Mouse (Mus musculus) embryonic facial prominence, embryonic 13.5 days (tissue): Measurements from ENCODE around the gene Vax1. TPM values are rescaled to one million over a fixed set of nuclear protein-coding genes. Genes with fewer than 3 reads are reported as not detected.

Source experiments
- ATAC-seq: fragments of 200-750 bp; cut with Nextera tagmentation; 2 replicates; pipeline ENCODE4 v1.8.0; 2017; ENCODE audit warnings: low read depth; ENCODE audit not compliant: insufficient number of reproducible peaks, insufficient read depth, low FRiP score, low TSS enrichment
- H3K27ac ChIP-seq: fragments of 300-500 bp; sonication (generic); 2 replicates; pipeline ENCODE4 v1.5.1; 2015; ENCODE audit warnings: moderate library complexity, mild to moderate bottlenecking, inconsistent platforms
- H3K27me3 ChIP-seq: fragments of 300-500 bp; sonication (generic); 2 replicates; pipeline ENCODE4 v1.6.1; 2015; ENCODE audit warnings: mild to moderate bottlenecking, inconsistent platforms
- H3K36me3 ChIP-seq: fragments of 300-500 bp; sonication (generic); 2 replicates; pipeline ENCODE4 v1.6.1; 2015; ENCODE audit warnings: mild to moderate bottlenecking, inconsistent platforms
- H3K4me1 ChIP-seq: fragments of 300-500 bp; sonication (generic); 2 replicates; pipeline ENCODE4 v1.6.1; 2015; ENCODE audit warnings: inconsistent platforms
- H3K4me2 ChIP-seq: fragments of 300-500 bp; sonication (generic); 2 replicates; pipeline ENCODE4 v1.6.1; 2015; ENCODE audit warnings: moderate library complexity, mild to moderate bottlenecking, inconsistent platforms
- H3K4me3 ChIP-seq: fragments of 300-500 bp; sonication (generic); 2 replicates; pipeline ENCODE4 v1.5.1; 2015; ENCODE audit warnings: mild to moderate bottlenecking, inconsistent platforms
- H3K9ac ChIP-seq: fragments of 300-500 bp; sonication (generic); 2 replicates; pipeline ENCODE4 v1.6.1; 2015; ENCODE audit warnings: mild to moderate bottlenecking, inconsistent platforms
- H3K9me3 ChIP-seq: fragments of 300-500 bp; sonication (generic); 2 replicates; pipeline ENCODE4 v1.6.1; 2016; ENCODE audit warnings: inconsistent platforms
- WGBS: fragments of 180-500 bp; shearing (Covaris S2); methylation state at CpG from one replicate; pipeline ENCODE4 v1.1.7; 2015; ENCODE audit warnings: mixed read lengths; 5-methylcytosine and 5-hydroxymethylcytosine counted together
- polyA plus RNA-seq: library from polyadenylated mRNA; unstranded; fragments of >200 nt; fragmentation: Nextera tagmentation; extraction: Ambion mirVana; gene quantifications from 2 replicates; pipeline ENCODE4 v1.2.1, GENCODE M21; 2015

Vax1 gene
- polyA plus RNA-seq, 1 experiment from 2014 or later = not detected

DNA sequence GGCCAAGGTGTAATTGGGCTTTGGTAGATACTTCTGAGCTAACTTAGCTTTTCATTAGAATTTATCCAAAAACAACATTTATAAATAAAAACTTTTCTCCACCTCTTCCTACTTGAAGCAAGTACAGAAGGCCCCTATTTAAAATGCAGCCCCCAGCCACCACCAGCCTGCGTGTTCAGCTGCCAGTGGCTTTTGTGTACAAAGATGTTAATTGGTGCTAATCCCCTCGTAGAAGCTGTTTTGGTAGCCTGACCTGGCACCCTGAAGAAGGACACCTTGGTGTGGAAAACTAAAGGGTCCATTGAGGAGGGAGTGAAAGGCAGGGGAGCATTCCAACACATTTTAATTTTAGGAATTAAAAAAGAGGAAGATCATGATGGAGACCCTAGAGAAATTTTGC is 34.9 kb downstream of the Vax1 start:
- WGBS = 30% methylated on average over 2 of the region's 2 CpGs
- H3K4me2 ChIP-seq = no peak overlapping the region
- H3K9me3 ChIP-seq = no peaks in the 10 kb centered on the region
- H3K36me3 ChIP-seq = no peaks in the 10 kb centered on the region
- H3K4me1 ChIP-seq = no peaks in the 10 kb centered on the region
- no peak for ATAC-seq
- H3K4me3 ChIP-seq = no peak overlapping the region
- no peak overlapping the region for H3K27ac ChIP-seq
- peaks cover 11% of the 10 kb centered on the region for H3K27me3 ChIP-seq
- no peak overlapping the region for H3K9ac ChIP-seq

DNA sequence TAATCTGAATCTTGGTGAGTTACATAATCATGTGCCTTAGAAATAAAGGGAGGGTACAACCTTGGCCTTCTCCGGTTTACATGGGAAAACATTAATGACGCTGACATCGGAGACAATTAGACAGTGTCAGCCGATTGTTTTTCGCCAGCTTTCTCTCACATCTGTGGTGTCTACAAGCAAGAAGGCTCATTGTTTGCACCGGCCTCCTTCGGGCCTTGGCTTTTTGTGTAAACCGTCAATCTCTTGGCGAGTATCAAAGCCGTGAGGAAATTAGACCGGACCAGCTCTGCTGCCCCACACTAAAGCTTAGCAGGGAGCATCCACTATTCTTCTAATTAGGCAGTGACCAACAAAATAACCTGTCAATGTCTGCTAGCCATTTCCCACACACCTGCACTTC is 36.7 kb downstream of the Vax1 start:
- H3K4me3 ChIP-seq = no peak overlapping the region
- 28% methylated on average over 11 of the region's 11 CpGs for WGBS
- H3K9me3 ChIP-seq = no peaks in the 10 kb centered on the region
- H3K27ac ChIP-seq = no peak overlapping the region
- H3K36me3 ChIP-seq = no peaks in the 10 kb centered on the region
- H3K4me2 ChIP-seq = no peak overlapping the region
- ATAC-seq = no peak
- no peaks in the 10 kb centered on the region for H3K4me1 ChIP-seq
- peaks cover 13% of the 10 kb centered on the region for H3K27me3 ChIP-seq
- no peak overlapping the region for H3K9ac ChIP-seq

DNA sequence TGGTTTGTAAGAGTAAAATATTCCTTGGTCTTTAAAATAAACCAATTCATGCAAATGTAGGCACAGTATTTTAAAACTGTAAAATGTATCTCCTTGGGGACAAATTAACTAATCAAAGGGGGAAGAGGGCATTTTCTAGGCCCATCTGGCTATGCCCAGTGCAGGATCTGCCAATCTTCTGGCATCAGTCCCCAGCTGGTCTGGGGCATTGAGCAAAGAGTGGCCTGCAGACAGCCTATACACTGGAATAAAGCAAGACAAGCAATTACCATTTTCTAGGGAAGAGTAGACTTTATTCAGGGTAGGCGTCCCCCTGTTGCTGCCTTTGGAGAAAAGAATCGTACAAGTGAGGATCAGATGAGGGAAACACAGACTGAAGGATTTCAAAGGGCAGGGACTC is 40.2 kb downstream of the Vax1 start:
- Histone ChIP-seq H3K4me3 (no peak overlapping the region), H3K36me3 (no peaks in the 10 kb centered on the region), H3K4me2 (no peak overlapping the region), H3K27me3 (peaks cover 13% of the 10 kb centered on the region), H3K9me3 (no peaks in the 10 kb centered on the region), H3K4me1 (no peaks in the 10 kb centered on the region), H3K27ac (no peak overlapping the region), H3K9ac (no peak overlapping the region)
- no peak for ATAC-seq
- 73% methylated on average over 2 of the region's 2 CpGs for WGBS

DNA sequence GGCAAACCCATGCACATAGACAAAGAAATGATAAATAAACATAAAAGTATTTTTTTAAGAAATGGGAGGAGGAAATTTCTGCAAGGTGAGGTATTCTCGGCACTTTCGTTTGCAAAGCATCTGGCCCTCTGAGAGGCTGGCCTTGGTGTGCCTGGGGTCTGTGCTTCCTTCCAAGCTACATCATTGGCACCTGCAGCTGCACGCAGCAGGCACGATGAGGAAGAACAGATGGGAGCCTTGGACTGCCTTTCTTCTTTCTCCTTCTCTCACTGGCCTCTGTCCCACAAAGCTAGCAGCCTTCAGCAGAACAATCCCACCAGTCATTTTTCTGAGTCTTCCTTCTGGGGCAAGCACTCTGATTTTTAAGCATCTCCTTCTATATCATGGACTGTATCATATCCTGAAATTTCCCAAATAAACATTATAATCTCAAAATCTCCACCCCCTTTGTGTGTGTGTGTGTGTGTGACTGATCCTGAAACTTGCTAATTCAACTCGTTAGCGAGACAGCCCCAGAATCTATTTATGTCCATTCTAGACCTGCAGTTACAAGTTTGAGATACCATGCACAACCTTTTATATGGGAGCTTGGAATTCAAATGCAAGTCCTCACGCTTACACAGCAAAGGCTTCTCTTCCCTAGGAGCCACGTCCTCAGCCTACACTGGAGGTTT is 41.2 kb downstream of the Vax1 start:
- no peaks in the 10 kb centered on the region for H3K9me3 ChIP-seq
- no peak overlapping the region for H3K4me3 ChIP-seq
- no peaks in the 10 kb centered on the region for H3K36me3 ChIP-seq
- peaks cover 13% of the 10 kb centered on the region for H3K27me3 ChIP-seq
- H3K27ac ChIP-seq = no peak overlapping the region
- ATAC-seq = no peak
- no peak overlapping the region for H3K9ac ChIP-seq
- H3K4me2 ChIP-seq = no peak overlapping the region
- 78% methylated on average over 8 of the region's 8 CpGs for WGBS
- H3K4me1 ChIP-seq = no peaks in the 10 kb centered on the region

DNA sequence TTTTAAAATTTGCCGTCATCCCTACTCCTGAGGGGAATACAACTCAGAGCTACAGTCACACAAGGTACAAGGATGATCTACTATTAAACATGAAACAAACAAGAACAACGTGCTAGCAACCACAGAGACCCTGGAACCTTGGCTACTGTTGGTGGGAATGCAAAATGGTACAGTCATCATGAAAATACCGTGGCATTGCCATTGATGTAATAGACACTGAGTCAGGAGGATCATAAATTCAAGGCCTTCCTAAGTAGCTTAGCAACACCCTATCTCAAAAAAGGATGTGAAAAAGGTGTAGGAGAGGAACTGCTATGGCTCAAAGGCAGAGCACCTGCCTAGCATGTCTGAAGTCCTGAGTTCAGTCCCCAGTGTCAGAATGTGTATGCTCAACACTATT is 42.4 kb downstream of the Vax1 start:
- WGBS = 86% methylated on average over 3 of the region's 3 CpGs
- Histone ChIP-seq H3K4me1 (no peaks in the 10 kb centered on the region), H3K4me2 (no peak overlapping the region), H3K9me3 (no peaks in the 10 kb centered on the region), H3K27me3 (peaks cover 8% of the 10 kb centered on the region), H3K4me3 (no peak overlapping the region), H3K36me3 (no peaks in the 10 kb centered on the region), H3K9ac (no peak overlapping the region), H3K27ac (no peak overlapping the region)
- ATAC-seq = no peak

Other genes starting within 250 kb of the Vax1 start
- 0.24 and 0.26 TPM in 2 replicates for gene Eno4, start 226.6 kb downstream of the Vax1 start, polyA plus RNA-seq
- 3.8 and 4.7 TPM in 2 replicates for gene Hspa12a, start 226.4 kb downstream of the Vax1 start, polyA plus RNA-seq
- 3.0 and 3.9 TPM in 2 replicates for gene Shtn1, start 94.0 kb downstream of the Vax1 start, polyA plus RNA-seq
- not detected in 2 replicates for gene Kcnk18, start 49.2 kb upstream of the Vax1 start, polyA plus RNA-seq
- 9.0 and 10.1 TPM in 2 replicates for gene Slc18a2, start 90.8 kb upstream of the Vax1 start, polyA plus RNA-seq
- gene Rps12-ps3, start 152.2 kb upstream of the Vax1 start, polyA plus RNA-seq = 10.4 and 79.9 TPM in 2 replicates
- gene Pdzd8, start 175.7 kb upstream of the Vax1 start, polyA plus RNA-seq = 11.4 and 13.2 TPM in 2 replicates